Mouse (Mus musculus) heart, postnatal 0 days (tissue): ENCODE measurements at regions not wholly inside any gene's neighbourhood (a gene's known extent, or its start where the extent isn't known, plus 50 kb on each side); places are given as distances from the start of the nearest gene placed in this dataset.

Source experiments
- ATAC-seq: fragments of 200-750 bp; cut with Nextera tagmentation; 2 replicates; pipeline ENCODE4 v1.8.0; 2017; ENCODE audit warnings: low read depth, moderate number of reproducible peaks, moderate library complexity; ENCODE audit not compliant: insufficient read depth
- DNase-seq: peaks from one replicate; pipeline ENCODE4 v3.0.0-alpha.2; 2016; ENCODE audit warnings: low spot score
- H3K27ac ChIP-seq: fragments of 300-500 bp; sonication (generic); 2 replicates; pipeline ENCODE4 v1.5.1; 2014; ENCODE audit warnings: low read depth, mild to moderate bottlenecking
- H3K27me3 ChIP-seq: fragments of 300-500 bp; sonication (generic); 2 replicates; pipeline ENCODE4 v1.6.1; 2014; ENCODE audit warnings: low read length, mixed read lengths; ENCODE audit not compliant: control insufficient read depth, insufficient read depth
- H3K36me3 ChIP-seq: fragments of 300-500 bp; sonication (generic); replicated peaks from 2 replicates; pipeline ENCODE4 v1.6.1; 2014; ENCODE audit warnings: low read length, mixed read lengths; ENCODE audit not compliant: control insufficient read depth, insufficient read depth
- H3K4me1 ChIP-seq: fragments of 300-500 bp; sonication (generic); 2 replicates; pipeline ENCODE4 v1.6.1; 2014; ENCODE audit warnings: antibody characterized with exemption; ENCODE audit not compliant: control insufficient read depth, insufficient read depth
- H3K4me2 ChIP-seq: fragments of 300-500 bp; sonication (generic); 2 replicates; pipeline ENCODE4 v1.6.1; 2014; ENCODE audit warnings: low read depth, mild to moderate bottlenecking, low read length, moderate library complexity
- H3K4me3 ChIP-seq: fragments of 300-500 bp; sonication (generic); 2 replicates; pipeline ENCODE4 v1.5.1; 2014; ENCODE audit warnings: low read depth, low read length
- H3K9ac ChIP-seq: fragments of 300-500 bp; sonication (generic); replicated peaks from 2 replicates; pipeline ENCODE4 v1.6.1; 2014; ENCODE audit warnings: low read depth, low read length, mixed read lengths
- H3K9me3 ChIP-seq: fragments of 300-500 bp; sonication (generic); replicated peaks from 2 replicates; pipeline ENCODE4 v1.6.1; 2016; ENCODE audit warnings: low read length; ENCODE audit not compliant: control insufficient read depth
- CTCF ChIP-seq: IDR thresholded peaks from 2 replicates; pipeline ENCODE4 v1.5.1; 2016; ENCODE audit warnings: antibody characterized with exemption, control low read depth, low read depth
- EP300 ChIP-seq: IDR thresholded peaks from 2 replicates; pipeline ENCODE4 v1.6.1; 2016; ENCODE audit warnings: antibody characterized with exemption, low read depth
- WGBS: fragments of 180-500 bp; shearing (Covaris S2); extraction: QIAGEN DNeasy Blood & Tissue Kit; methylation state at CpG from one replicate; pipeline ENCODE4 v1.1.7; 2014; 5-methylcytosine and 5-hydroxymethylcytosine counted together

GRCm38 (mm10) chr16:70874080-70874479, 560.3 kb downstream of the Gbe1 start:
- no peaks in the 10 kb centered on the region for H3K36me3 ChIP-seq
- H3K4me3 ChIP-seq = no peak overlapping the region
- 46% methylated on average over 2 of the region's 2 CpGs for WGBS
- no peak overlapping the region for H3K9ac ChIP-seq
- no peaks in the 10 kb centered on the region for H3K4me1 ChIP-seq
- no peak for DNase-seq
- H3K27ac ChIP-seq = no peak overlapping the region
- no peaks in the 10 kb centered on the region for H3K27me3 ChIP-seq
- H3K9me3 ChIP-seq = no peaks in the 10 kb centered on the region
- ATAC-seq = no peak
- TF ChIP-seq EP300 (no peak), CTCF (no peak)
- no peak overlapping the region for H3K4me2 ChIP-seq

GRCm38 (mm10) chr16:70880678-70881077, 566.9 kb downstream of the Gbe1 start:
- H3K9ac ChIP-seq = no peak overlapping the region
- TF ChIP-seq EP300 (no peak), CTCF (no peak)
- no peaks in the 10 kb centered on the region for H3K36me3 ChIP-seq
- no peak for ATAC-seq
- H3K9me3 ChIP-seq = no peaks in the 10 kb centered on the region
- DNase-seq = no peak
- no peak overlapping the region for H3K4me3 ChIP-seq
- 51% methylated on average over 2 of the region's 2 CpGs for WGBS
- H3K27ac ChIP-seq = no peak overlapping the region
- no peak overlapping the region for H3K4me2 ChIP-seq
- H3K27me3 ChIP-seq = no peaks in the 10 kb centered on the region
- no peaks in the 10 kb centered on the region for H3K4me1 ChIP-seq

- 73% methylated on average over 14 of the region's 14 CpGs for WGBS
- no peak for ATAC-seq
Observed at GRCm38 (mm10) chr16:70881098-70881850, 567.5 kb downstream of the Gbe1 start.

DNA sequence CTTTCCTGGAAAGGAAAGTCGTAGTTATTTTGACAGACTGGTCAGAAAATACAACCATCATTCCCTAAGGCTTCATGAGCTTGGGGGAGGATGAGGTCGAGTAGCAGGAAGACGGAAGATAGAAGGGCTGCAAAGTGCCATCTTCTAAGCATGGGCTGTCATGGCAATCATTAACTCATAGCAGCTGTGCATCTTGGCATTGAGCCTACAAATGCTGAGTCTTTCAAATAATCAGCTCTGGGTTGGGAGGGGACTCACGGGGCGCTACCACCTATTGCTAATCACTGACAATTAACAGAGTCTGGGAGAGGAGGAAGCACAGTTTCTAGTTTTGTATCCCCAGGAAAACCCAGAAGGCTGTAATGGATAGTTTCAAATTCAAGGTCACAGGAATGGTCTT, 586.3 kb downstream of the Gbe1 start:
- DNase-seq = no peak
- H3K4me2 ChIP-seq = no peak overlapping the region
- H3K27ac ChIP-seq = no peak overlapping the region
- H3K4me3 ChIP-seq = no peak overlapping the region
- H3K9ac ChIP-seq = no peak overlapping the region
- TF ChIP-seq CTCF (no peak), EP300 (no peak)
- 60% methylated on average over 5 of the region's 5 CpGs for WGBS
- no peaks in the 10 kb centered on the region for H3K9me3 ChIP-seq
- ATAC-seq = no peak
- H3K4me1 ChIP-seq = no peaks in the 10 kb centered on the region
- H3K27me3 ChIP-seq = no peaks in the 10 kb centered on the region
- no peaks in the 10 kb centered on the region for H3K36me3 ChIP-seq

More at GRCm38 (mm10) chr16:70881098-70881850, 567.5 kb downstream of the Gbe1 start:
- no peaks in the 10 kb centered on the region for H3K36me3 ChIP-seq
- no peak for DNase-seq
- no peak overlapping the region for H3K9ac ChIP-seq
- no peaks in the 10 kb centered on the region for H3K4me1 ChIP-seq
- no peak overlapping the region for H3K4me3 ChIP-seq
- TF ChIP-seq CTCF = no peak
- no peak for TF ChIP-seq EP300
- H3K27ac ChIP-seq = no peak overlapping the region
- no peaks in the 10 kb centered on the region for H3K9me3 ChIP-seq
- H3K4me2 ChIP-seq = no peak overlapping the region
- no peaks in the 10 kb centered on the region for H3K27me3 ChIP-seq

DNA sequence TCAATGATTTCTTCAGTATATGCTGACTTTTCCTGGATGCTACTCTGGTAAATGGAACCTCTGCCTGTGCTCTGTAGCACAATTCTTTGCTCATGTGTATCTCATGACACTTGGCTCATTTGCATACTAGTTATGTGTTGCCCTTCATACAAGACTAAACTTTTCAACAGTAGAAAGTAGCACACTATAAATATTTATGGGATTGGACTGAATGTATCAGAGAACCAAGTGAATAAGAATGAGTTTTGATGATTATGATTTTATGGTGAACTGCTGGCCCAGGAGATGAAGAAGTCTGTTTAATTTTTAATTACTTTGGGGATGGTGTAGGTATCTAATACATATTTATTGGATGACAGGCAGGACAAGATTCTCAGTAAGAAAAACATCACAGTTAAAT, 606.3 kb downstream of the Gbe1 start:
- TF ChIP-seq EP300 (no peak), CTCF (no peak)
- Histone ChIP-seq H3K9ac (no peak overlapping the region), H3K36me3 (no peaks in the 10 kb centered on the region), H3K4me2 (no peak overlapping the region), H3K27me3 (no peaks in the 10 kb centered on the region), H3K4me3 (no peak overlapping the region), H3K27ac (no peak overlapping the region), H3K9me3 (no peaks in the 10 kb centered on the region), H3K4me1 (no peaks in the 10 kb centered on the region)
- ATAC-seq = no peak
- no peak for DNase-seq

DNA sequence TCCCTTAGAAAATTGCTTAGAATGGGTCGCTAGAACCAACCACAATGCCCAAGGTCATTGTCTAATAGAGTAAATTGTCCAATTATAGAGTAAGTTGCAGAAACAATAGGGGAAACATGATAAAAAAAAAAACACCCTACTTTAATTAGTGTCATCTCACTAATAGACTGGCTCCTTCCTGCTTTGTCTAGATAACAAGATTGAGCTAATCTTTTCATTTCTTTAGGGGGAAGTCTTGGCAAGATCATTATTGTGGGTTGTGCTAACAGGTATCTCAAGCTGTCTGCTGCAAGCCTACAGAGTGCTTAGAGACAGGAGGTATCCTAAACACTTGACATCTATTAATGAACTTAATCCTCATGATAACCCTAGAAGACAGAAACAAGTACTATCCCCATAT, 615.9 kb downstream of the Gbe1 start:
- no peaks in the 10 kb centered on the region for H3K27me3 ChIP-seq
- H3K9ac ChIP-seq = no peak overlapping the region
- no peaks in the 10 kb centered on the region for H3K36me3 ChIP-seq
- no peak overlapping the region for H3K4me2 ChIP-seq
- H3K9me3 ChIP-seq = no peaks in the 10 kb centered on the region
- DNase-seq = no peak
- no peak overlapping the region for H3K4me3 ChIP-seq
- no peaks in the 10 kb centered on the region for H3K4me1 ChIP-seq
- 41% methylated on average over 1 of the region's 1 CpGs for WGBS
- no peak for ATAC-seq
- TF ChIP-seq CTCF = no peak
- no peak for TF ChIP-seq EP300
- H3K27ac ChIP-seq = no peak overlapping the region
